Comparison of ENCODE assay signal across 17 mouse cellular contexts in genomic region chr1:177013313-177013712, GRCm38 (mm10).
DNase-seq lines count a peak whose midpoint lies in the region; ATAC-seq and TF ChIP-seq lines count a peak whose summit lies in the region.
"Had no signal": no experiment of that assay in that cellular context is flagged by ENCODE, and none has a peak within 500 bp of the region (broad histone marks: within the 10 kb centered on the region; RNA-seq: fewer than 3 reads in every experiment).

No protein-coding gene starts in this region.

- no peaks in the 10 kb centered on the region for H3K9me3 ChIP-seq in hindbrain, postnatal 0 days (ENCODE audit: low read length)
- H3K9me3 ChIP-seq in hindbrain, embryonic 16.5 days (ENCODE audit: control insufficient read depth, low read length): no peaks in the 10 kb centered on the region
- H3K9me3 ChIP-seq in midbrain, embryonic 10.5 days (replicated peaks): no peaks in the 10 kb centered on the region
- 0 out of 2 replicates have a peak, but pooled peaks cover under 1% of the 10 kb centered on the region for H3K9me3 ChIP-seq in midbrain, embryonic 16.5 days (replicated peaks; ENCODE audit: control insufficient read depth, low read length, poor library complexity, severe bottlenecking)
- H3K9me3 ChIP-seq: embryonic facial prominence, embryonic 12.5 days; hindbrain, embryonic 13.5 days; megakaryocyte, embryonic 14.5 days; midbrain, embryonic 15.5 days had no signal

- ATAC-seq in hindbrain, postnatal 0 days: no peak
- ATAC-seq in hindbrain, embryonic 16.5 days: no peak
- no peak for ATAC-seq in midbrain, embryonic 16.5 days
- no peak for ATAC-seq in erythroblast, adult 5-6 weeks (replicated peaks; ENCODE audit: low FRiP score, poor library complexity, severe bottlenecking)
- ATAC-seq: midbrain, embryonic 15.5 days had no signal

- no peak overlapping the region for H3K4me2 ChIP-seq in hindbrain, postnatal 0 days (ENCODE audit: low read depth, low read length)
- no peak overlapping the region for H3K4me2 ChIP-seq in hindbrain, embryonic 16.5 days (ENCODE audit: low read length)
- no peak overlapping the region for H3K4me2 ChIP-seq in midbrain, embryonic 16.5 days (ENCODE audit: low read length)
- H3K4me2 ChIP-seq: embryonic facial prominence, embryonic 12.5 days; hindbrain, embryonic 13.5 days; midbrain, embryonic 15.5 days had no signal

- peaks cover 20% of the 10 kb centered on the region for H3K4me1 ChIP-seq in cerebellum, adult 2 months (ENCODE audit: control insufficient read depth, insufficient read depth, low read length)
- H3K4me1 ChIP-seq in hindbrain, postnatal 0 days (ENCODE audit: insufficient read depth, low read length): peaks cover 25% of the 10 kb centered on the region; the same call in 1 of the 2 replicates
- peaks cover 16% of the 10 kb centered on the region for H3K4me1 ChIP-seq in hindbrain, embryonic 16.5 days (ENCODE audit: control insufficient read depth, insufficient read depth, low read depth, low read length)
- peaks cover 96% of the 10 kb centered on the region for H3K4me1 ChIP-seq in midbrain, embryonic 10.5 days
- H3K4me1 ChIP-seq in midbrain, embryonic 16.5 days (ENCODE audit: control insufficient read depth, insufficient read depth, low read length): peaks cover 18% of the 10 kb centered on the region

- H3K27me3 ChIP-seq in cerebellum, adult 2 months (ENCODE audit: control insufficient read depth, insufficient read depth, low read length): no peaks in the 10 kb centered on the region
- H3K27me3 ChIP-seq in hindbrain, postnatal 0 days (ENCODE audit: insufficient read depth, low read length): no peaks in the 10 kb centered on the region
- no peaks in the 10 kb centered on the region for H3K27me3 ChIP-seq in hindbrain, embryonic 16.5 days (replicated peaks; ENCODE audit: control insufficient read depth, insufficient read depth, low read length)
- no peaks in the 10 kb centered on the region for H3K27me3 ChIP-seq in midbrain, embryonic 10.5 days (ENCODE audit: low read depth, poor library complexity, severe bottlenecking)
- H3K27me3 ChIP-seq in midbrain, embryonic 16.5 days (ENCODE audit: control insufficient read depth, insufficient read depth, low read depth, low read length): no peaks in the 10 kb centered on the region
- H3K27me3 ChIP-seq: embryonic facial prominence, embryonic 12.5 days; hindbrain, embryonic 13.5 days; megakaryocyte, embryonic 14.5 days; midbrain, embryonic 15.5 days had no signal

- H3K9ac ChIP-seq in hindbrain, postnatal 0 days (replicated peaks; ENCODE audit: low read length): no peak overlapping the region
- H3K9ac ChIP-seq in hindbrain, embryonic 16.5 days (ENCODE audit: low read depth, low read length): no peak overlapping the region
- no peak overlapping the region for H3K9ac ChIP-seq in midbrain, embryonic 16.5 days (ENCODE audit: low read depth, low read length)
- H3K9ac ChIP-seq: embryonic facial prominence, embryonic 12.5 days; hindbrain, embryonic 13.5 days; midbrain, embryonic 15.5 days had no signal

- no peak for TF ChIP-seq CTCF in cerebellum, adult 2 months (IDR thresholded peaks at IDR 0.05; ENCODE audit: borderline replicate concordance, insufficient read depth, low read depth, low read length)
- TF ChIP-seq CTCF in hindbrain, postnatal 0 days (IDR thresholded peaks at IDR 0.05; ENCODE audit: low read depth): no peak

- TF ChIP-seq POLR2A in cerebellum, adult 2 months (IDR thresholded peaks at IDR 0.05; ENCODE audit: borderline replicate concordance, insufficient read depth, low read length): no peak

- no peak overlapping the region for H3K4me3 ChIP-seq in cerebellum, adult 2 months (replicated peaks; ENCODE audit: insufficient read depth, low read depth, low read length)
- H3K4me3 ChIP-seq in hindbrain, postnatal 0 days (ENCODE audit: low read length): no peak overlapping the region
- no peak overlapping the region for H3K4me3 ChIP-seq in hindbrain, embryonic 16.5 days (ENCODE audit: low read length)
- H3K4me3 ChIP-seq in midbrain, embryonic 10.5 days: no peak overlapping the region
- no peak overlapping the region for H3K4me3 ChIP-seq in midbrain, embryonic 16.5 days (ENCODE audit: low read depth, low read length)
- H3K4me3 ChIP-seq: embryonic facial prominence, embryonic 12.5 days; hindbrain, embryonic 13.5 days; left cerebral cortex, adult 2 months; megakaryocyte, embryonic 14.5 days; midbrain, embryonic 15.5 days had no signal

- H3K27ac ChIP-seq in cerebellum, adult 2 months (ENCODE audit: insufficient read depth, low read length): peak overlapping the region; percentile 15; the same call in 1 of the 2 replicates
- peak overlapping the region; percentile 78; the same call in 1 of the 2 replicates for H3K27ac ChIP-seq in hindbrain, postnatal 0 days
- H3K27ac ChIP-seq in hindbrain, embryonic 16.5 days (ENCODE audit: low read depth, low read length): no peak overlapping the region
- H3K27ac ChIP-seq in midbrain, embryonic 10.5 days (replicated peaks): peak overlapping the region; percentile 70
- no peak overlapping the region for H3K27ac ChIP-seq in midbrain, embryonic 16.5 days (ENCODE audit: low read length)
- H3K27ac ChIP-seq: embryonic facial prominence, embryonic 12.5 days; hindbrain, embryonic 13.5 days had no signal

- no peak for DNase-seq in cerebellum, adult 2 months
- DNase-seq in cerebellum, adult 11 months: no peak
- no peak for DNase-seq in hindbrain, postnatal 0 days (ENCODE audit: low spot score)
- DNase-seq in midbrain, embryonic 10.5 days (ENCODE audit: low spot score): no peak
- no peak for DNase-seq in ovary, adult 18-20 months (ENCODE audit: low spot score)
- DNase-seq: kidney, adult 18-20 months; kidney, postnatal 10 days; left cerebral cortex, postnatal 4 days; thymus, adult 2 months had no signal

- 27% methylated on average over 1 of the region's 1 CpGs for WGBS in cerebellum, adult 2 months
- WGBS in hindbrain, postnatal 0 days: 69% methylated on average over 1 of the region's 1 CpGs
- 89% methylated on average over 1 of the region's 1 CpGs for WGBS in hindbrain, embryonic 16.5 days
- 89% methylated on average over 1 of the region's 1 CpGs for WGBS in midbrain, embryonic 10.5 days
- 89% methylated on average over 1 of the region's 1 CpGs for WGBS in midbrain, embryonic 16.5 days

- H3K36me3 ChIP-seq in hindbrain, postnatal 0 days (ENCODE audit: insufficient read depth, low read length): no peaks in the 10 kb centered on the region
- no peaks in the 10 kb centered on the region for H3K36me3 ChIP-seq in hindbrain, embryonic 16.5 days (ENCODE audit: control insufficient read depth, insufficient read depth, low read length)
- 0 out of 2 replicates have a peak, but pooled peaks cover 4% of the 10 kb centered on the region for H3K36me3 ChIP-seq in midbrain, embryonic 10.5 days
- no peaks in the 10 kb centered on the region for H3K36me3 ChIP-seq in midbrain, embryonic 16.5 days (ENCODE audit: control insufficient read depth, insufficient read depth, low read length)
- H3K36me3 ChIP-seq: embryonic facial prominence, embryonic 12.5 days; hindbrain, embryonic 13.5 days; midbrain, embryonic 15.5 days had no signal

Comparison
In these comparisons a context has a peak if more than half of its experiments do, and no peak if none do; other contexts are left out.
1. H3K27ac ChIP-seq: peak in cerebellum, adult 2 months (single experiment), hindbrain, postnatal 0 days (single experiment) and midbrain, embryonic 10.5 days (single experiment); none in hindbrain, embryonic 16.5 days (single experiment) and midbrain, embryonic 16.5 days (single experiment).